Mouse (Mus musculus): Measurements from ENCODE around the gene Rad23b. TPM values are rescaled to one million over a fixed set of nuclear protein-coding genes. Genes with fewer than 3 reads are reported as not detected.
"Not testable (repeated sequence)": the region's sequence is repeated elsewhere in the genome, so short reads cannot be mapped to it uniquely, and the experiment has no call there.

The Rad23b gene
- total RNA-seq (2014; rRNA removed) (195 and 294 TPM in 2 replicates), polyA plus RNA-seq (2015; fragmentation: Nextera tagmentation; extraction: Ambion mirVana) (80.0 and 87.1 TPM in 2 replicates)

DNA sequence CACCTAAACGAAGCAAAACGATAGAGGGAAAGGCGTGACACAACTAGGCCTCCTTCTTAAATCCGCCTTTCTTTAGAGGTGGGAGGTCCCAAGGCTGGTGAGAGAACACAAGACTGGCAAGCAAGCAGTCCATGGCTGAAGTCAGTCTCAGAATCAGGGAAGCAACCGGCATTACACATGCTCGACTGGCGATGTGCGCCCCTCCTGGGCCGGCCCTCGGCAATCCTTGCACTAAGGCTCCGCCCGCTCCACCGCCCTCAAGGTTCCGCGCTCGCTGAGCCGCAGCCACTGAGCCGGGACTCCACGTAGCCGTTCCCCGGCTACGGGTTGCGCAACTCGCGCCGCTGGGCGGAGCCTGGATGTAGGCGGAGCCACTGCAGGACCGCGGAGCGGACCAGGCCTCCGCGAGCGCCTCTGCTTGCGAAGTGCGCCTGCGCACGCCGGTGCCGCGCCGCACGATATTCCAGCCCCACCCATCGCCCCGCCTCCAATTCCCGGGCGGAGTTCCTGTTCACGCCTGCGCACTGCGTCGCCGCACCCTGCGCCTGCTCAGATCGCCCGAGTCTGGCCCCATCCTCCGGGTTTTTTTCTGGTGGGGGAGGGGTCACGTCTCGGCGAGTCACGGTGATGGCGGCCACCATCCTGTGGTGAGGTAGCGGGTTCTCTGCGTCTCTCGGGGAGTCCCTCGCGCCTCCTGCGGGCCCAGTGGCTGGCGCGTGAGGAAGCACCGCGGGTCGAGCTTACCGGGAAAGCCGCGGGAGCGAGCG lies at the start of gene Rad23b:
TSS of gene Rad23b (plus strand) at position 592 of the 767 bp plus-strand sequence.
- peak; percentile 46 for TF ChIP-seq CTCF (IDR thresholded peaks at IDR 0.05)
- H3K4me1 ChIP-seq (ENCODE audit: insufficient read depth, low read length) = peaks cover 5% of the 10 kb centered on the region; the same call in 1 of the 2 replicates
- no peaks in the 10 kb centered on the region for H3K36me3 ChIP-seq (ENCODE audit: insufficient read depth, low read length)
- under 1% methylated on average over 66 of the region's 77 CpGs for WGBS
- DNase-seq (ENCODE audit: low spot score) (peak; percentile 98), ATAC-seq (ENCODE audit: low FRiP score) (peak; percentile 98)
- H3K4me2 ChIP-seq (ENCODE audit: low read depth, low read length, poor library complexity, severe bottlenecking) = peak within 1 kb of the TSS; percentile 61
- H3K4me3 ChIP-seq (ENCODE audit: low read depth, low read length) = peak within 1 kb of the TSS; percentile 99
- H3K27ac ChIP-seq (ENCODE audit: low read depth, low read length) = peak within 1 kb of the TSS; percentile 88
- no peaks in the 10 kb centered on the region for H3K9me3 ChIP-seq (ENCODE audit: low read length)
- peak within 1 kb of the TSS; percentile 79 for H3K9ac ChIP-seq (replicated peaks; ENCODE audit: low read length, poor library complexity, severe bottlenecking)
- H3K27me3 ChIP-seq (ENCODE audit: insufficient read depth, low read length) = no peaks in the 10 kb centered on the region

DNA sequence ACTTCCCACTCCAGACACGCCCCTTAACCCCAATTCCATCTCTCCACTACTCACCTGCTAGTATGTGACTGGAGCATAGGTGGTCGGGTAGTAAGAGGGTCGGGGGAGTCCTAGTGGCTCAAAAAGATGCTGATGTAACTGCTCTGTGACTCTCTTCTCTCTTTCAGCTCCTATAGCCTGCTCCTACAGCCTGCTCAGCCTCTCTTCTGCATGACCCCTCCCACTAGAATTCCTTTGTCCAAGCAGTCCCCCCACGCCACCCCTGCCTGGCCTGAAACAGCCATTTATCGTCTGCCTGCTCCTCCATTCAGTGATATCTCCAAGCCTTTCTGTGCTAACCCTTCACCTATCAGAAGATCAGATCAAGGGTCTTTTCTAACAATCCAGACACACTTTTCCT lies 45.7 kb upstream of the Rad23b start:
- Histone ChIP-seq H3K4me1 (ENCODE audit: insufficient read depth, low read length) (no peaks in the 10 kb centered on the region), H3K36me3 (ENCODE audit: insufficient read depth, low read length) (no peaks in the 10 kb centered on the region), H3K4me3 (ENCODE audit: low read depth, low read length) (no peak overlapping the region), H3K4me2 (ENCODE audit: low read depth, low read length, poor library complexity, severe bottlenecking) (no peak overlapping the region), H3K9me3 (ENCODE audit: low read length) (no peaks in the 10 kb centered on the region), H3K27ac (ENCODE audit: low read depth, low read length) (no peak overlapping the region), H3K9ac (replicated peaks; ENCODE audit: low read length, poor library complexity, severe bottlenecking) (no peak overlapping the region), H3K27me3 (ENCODE audit: insufficient read depth, low read length) (no peaks in the 10 kb centered on the region)
- no peak for TF ChIP-seq CTCF (IDR thresholded peaks at IDR 0.05)
- ATAC-seq (ENCODE audit: low FRiP score) (no peak), DNase-seq (ENCODE audit: low spot score) (no peak)
- 81% methylated on average over 5 of the region's 5 CpGs for WGBS

DNA sequence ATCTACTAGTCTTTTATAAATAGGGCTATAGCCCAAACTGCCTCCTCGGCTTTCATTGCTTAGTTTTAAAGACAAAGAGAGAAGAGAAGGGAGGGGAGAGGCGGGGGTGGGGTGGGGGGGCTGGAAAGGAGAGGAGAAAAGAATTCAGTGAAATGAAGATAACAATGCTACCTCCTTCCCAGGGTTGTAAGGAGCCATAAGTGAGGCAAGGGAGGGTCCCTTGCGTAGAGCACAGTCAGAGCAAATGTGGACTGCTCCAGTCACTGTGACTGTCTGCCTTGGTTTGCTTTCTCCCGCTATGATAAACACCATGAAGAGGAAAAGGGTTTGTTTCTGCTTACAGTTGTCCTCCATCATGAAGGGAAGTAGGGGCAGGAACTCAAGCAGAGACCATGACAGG lies 43.2 kb upstream of the Rad23b start:
- no peak overlapping the region for H3K27ac ChIP-seq (ENCODE audit: low read depth, low read length)
- no peaks in the 10 kb centered on the region for H3K27me3 ChIP-seq (ENCODE audit: insufficient read depth, low read length)
- H3K4me3 ChIP-seq (ENCODE audit: low read depth, low read length) = no peak overlapping the region
- H3K9me3 ChIP-seq (ENCODE audit: low read length) = no peaks in the 10 kb centered on the region
- no peak for TF ChIP-seq CTCF (IDR thresholded peaks at IDR 0.05)
- H3K4me2 ChIP-seq (ENCODE audit: low read depth, low read length, poor library complexity, severe bottlenecking) = no peak overlapping the region
- DNase-seq (ENCODE audit: low spot score) = no peak
- no peaks in the 10 kb centered on the region for H3K4me1 ChIP-seq (ENCODE audit: insufficient read depth, low read length)
- ATAC-seq (ENCODE audit: low FRiP score) = no peak
- H3K9ac ChIP-seq (replicated peaks; ENCODE audit: low read length, poor library complexity, severe bottlenecking) = no peak overlapping the region
- no peaks in the 10 kb centered on the region for H3K36me3 ChIP-seq (ENCODE audit: insufficient read depth, low read length)
- 77% methylated on average over 4 of the region's 4 CpGs for WGBS

DNA sequence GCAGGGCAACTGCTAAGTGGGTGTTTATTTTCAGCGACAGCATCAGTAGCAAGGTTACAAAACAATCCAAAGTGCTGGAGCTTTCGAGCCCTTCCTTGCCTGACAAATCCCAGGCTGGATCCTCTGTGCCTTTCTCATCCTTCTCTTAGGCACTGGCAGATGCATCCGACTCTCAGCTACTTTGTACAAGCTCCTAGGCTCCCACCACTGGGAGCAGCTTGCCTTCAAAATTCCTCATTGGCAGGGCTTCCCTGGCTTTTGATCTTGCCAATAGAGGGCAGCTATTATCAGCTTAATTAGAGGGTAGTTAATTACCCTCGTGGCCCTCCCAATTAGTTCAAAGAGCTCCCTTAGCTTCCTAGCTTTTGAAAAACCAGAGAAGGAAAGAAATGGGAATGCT lies 33.1 kb upstream of the Rad23b start:
- Histone ChIP-seq H3K27ac (ENCODE audit: low read depth, low read length) (no peak overlapping the region), H3K9ac (replicated peaks; ENCODE audit: low read length, poor library complexity, severe bottlenecking) (no peak overlapping the region), H3K36me3 (ENCODE audit: insufficient read depth, low read length) (no peaks in the 10 kb centered on the region), H3K4me3 (ENCODE audit: low read depth, low read length) (no peak overlapping the region), H3K4me2 (ENCODE audit: low read depth, low read length, poor library complexity, severe bottlenecking) (no peak overlapping the region), H3K4me1 (ENCODE audit: insufficient read depth, low read length) (no peaks in the 10 kb centered on the region), H3K9me3 (ENCODE audit: low read length) (no peaks in the 10 kb centered on the region), H3K27me3 (ENCODE audit: insufficient read depth, low read length) (no peaks in the 10 kb centered on the region)
- TF ChIP-seq CTCF (IDR thresholded peaks at IDR 0.05) = peak; percentile 29
- peak; percentile 60 for DNase-seq (ENCODE audit: low spot score)
- no peak for ATAC-seq (ENCODE audit: low FRiP score)
- 47% methylated on average over 4 of the region's 4 CpGs for WGBS

DNA sequence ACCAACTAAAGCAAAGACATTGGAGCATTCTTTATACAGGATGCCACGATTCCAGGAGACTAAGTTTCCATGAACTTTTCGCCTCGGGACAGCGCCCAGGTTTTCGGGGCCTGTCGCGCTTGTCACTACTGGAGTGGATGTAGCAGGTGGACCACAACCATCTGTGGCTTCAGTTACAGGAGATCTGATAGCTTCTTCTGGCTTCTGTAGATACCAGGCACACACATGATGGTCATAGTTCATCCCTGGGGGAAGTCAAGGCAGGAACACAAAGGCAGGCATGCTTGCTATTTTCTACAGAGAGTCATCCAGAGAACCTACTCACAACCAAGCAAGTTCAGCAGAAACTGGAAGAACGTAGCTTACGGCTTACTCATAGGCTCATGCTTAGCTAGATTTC lies 31.5 kb upstream of the Rad23b start:
- H3K27me3 ChIP-seq (ENCODE audit: insufficient read depth, low read length); H3K27ac ChIP-seq (ENCODE audit: low read depth, low read length); H3K4me2 ChIP-seq (ENCODE audit: low read depth, low read length, poor library complexity, severe bottlenecking); H3K4me3 ChIP-seq (ENCODE audit: low read depth, low read length); H3K9ac ChIP-seq (replicated peaks; ENCODE audit: low read length, poor library complexity, severe bottlenecking); H3K36me3 ChIP-seq (ENCODE audit: insufficient read depth, low read length); ATAC-seq (ENCODE audit: low FRiP score); DNase-seq (ENCODE audit: low spot score); H3K4me1 ChIP-seq (ENCODE audit: insufficient read depth, low read length); H3K9me3 ChIP-seq (ENCODE audit: low read length): not testable (repeated sequence)
- 94% methylated on average over 9 of the region's 9 CpGs for WGBS

DNA sequence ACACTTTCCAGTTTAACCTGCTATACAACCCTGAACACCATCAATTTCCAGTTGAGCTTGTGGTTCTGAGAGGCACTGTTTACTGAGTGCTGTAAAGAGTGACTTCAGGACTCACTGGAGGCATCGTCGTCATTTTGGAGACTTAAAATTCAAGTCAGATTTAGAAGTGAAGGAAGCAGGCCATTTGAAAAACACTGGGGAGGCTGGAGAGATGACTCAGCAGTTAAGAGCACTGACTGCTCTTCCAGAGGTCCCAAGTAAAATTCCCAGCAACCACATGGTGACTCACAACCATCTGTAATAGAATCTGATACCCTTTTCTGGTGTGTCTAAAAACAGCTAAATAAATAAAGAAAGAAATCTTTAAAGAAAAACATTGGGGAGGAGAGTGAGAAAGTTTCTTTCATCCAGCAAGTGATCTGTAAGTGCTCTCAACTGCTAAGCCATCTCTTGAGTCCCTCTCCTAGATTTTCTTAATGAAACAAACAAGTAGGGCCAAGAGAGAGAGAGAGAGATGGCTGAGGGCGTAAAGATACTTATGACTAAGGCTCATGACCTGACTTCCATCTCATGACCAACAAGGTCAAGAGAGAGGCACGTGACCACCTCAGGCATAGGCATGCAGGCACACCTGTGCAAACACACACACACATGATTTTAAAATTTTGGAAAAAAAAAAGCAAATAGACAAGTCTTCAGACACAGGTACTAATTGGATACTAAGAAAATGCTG lies 23.9 kb upstream of the Rad23b start:
- Histone ChIP-seq H3K4me3 (ENCODE audit: low read depth, low read length) (no peak overlapping the region), H3K9ac (replicated peaks; ENCODE audit: low read length, poor library complexity, severe bottlenecking) (no peak overlapping the region), H3K4me2 (ENCODE audit: low read depth, low read length, poor library complexity, severe bottlenecking) (no peak overlapping the region), H3K27ac (ENCODE audit: low read depth, low read length) (no peak overlapping the region), H3K9me3 (ENCODE audit: low read length) (no peaks in the 10 kb centered on the region), H3K4me1 (ENCODE audit: insufficient read depth, low read length) (no peaks in the 10 kb centered on the region), H3K27me3 (ENCODE audit: insufficient read depth, low read length) (no peaks in the 10 kb centered on the region), H3K36me3 (ENCODE audit: insufficient read depth, low read length) (no peaks in the 10 kb centered on the region)
- no peak for DNase-seq (ENCODE audit: low spot score)
- no peak for TF ChIP-seq CTCF (IDR thresholded peaks at IDR 0.05)
- no peak for ATAC-seq (ENCODE audit: low FRiP score)
- WGBS = 65% methylated on average over 4 of the region's 4 CpGs

Data from midbrain, postnatal 0 days (tissue).